Mouse (Mus musculus): ENCODE data around the gene Hectd2. TPM values are rescaled to one million over a fixed set of nuclear protein-coding genes. Genes with fewer than 3 reads are reported as not detected.

Hectd2 gene
- 0.11 and 0.18 TPM in 2 replicates for polyA plus RNA-seq (2012; rRNA removed; ENCODE audit: low replicate concordance)

DNA sequence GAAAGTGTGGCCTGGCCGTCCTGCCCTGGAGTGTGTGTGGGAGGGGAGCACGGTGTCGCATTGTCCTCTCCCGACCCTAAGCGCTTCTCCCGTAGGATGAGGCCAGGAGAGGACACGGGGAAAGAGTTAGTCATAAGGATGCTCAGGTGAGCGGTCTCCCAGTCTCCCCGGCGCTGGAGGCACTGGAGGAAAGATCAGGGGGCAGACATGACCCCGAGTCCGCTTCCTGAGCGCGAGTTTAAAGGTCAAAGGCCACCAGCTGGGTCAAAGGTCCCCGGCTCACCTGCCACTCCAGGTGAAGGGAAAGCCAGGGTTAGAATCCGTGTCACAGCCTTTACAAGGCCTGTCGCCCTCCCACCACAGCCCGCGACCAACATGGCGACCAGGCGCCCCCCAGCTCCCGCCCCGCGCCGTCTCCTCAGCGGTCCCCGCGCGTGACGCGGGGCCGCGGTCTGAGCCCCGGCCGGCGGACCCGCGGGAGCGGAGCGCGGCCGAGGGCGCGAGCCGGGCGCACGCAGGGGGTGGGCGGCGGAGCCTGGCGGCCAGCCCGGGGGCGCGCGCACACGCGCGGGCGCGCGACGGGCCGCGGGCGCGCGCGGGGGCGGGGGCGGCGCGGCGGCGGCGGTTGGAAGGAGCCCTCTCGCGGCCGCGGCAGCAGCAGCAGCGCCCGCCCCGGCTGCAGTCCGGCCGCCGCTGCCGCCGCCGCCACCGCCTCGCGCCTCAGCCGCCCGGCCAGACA is at the start of gene Hectd2:
Gene Hectd2, plus strand, starts transcription at position 594 of the 739 bp plus-strand sequence.

Other genes with a start within 250 kb of the Hectd2 start
- gene Pcgf5, start 206.3 kb upstream of the Hectd2 start, polyA plus RNA-seq (2012; rRNA removed; ENCODE audit: low replicate concordance), result 2.1 and 3.3 TPM in 2 replicates
- gene Ppp1r3c, start 182.0 kb downstream of the Hectd2 start, polyA plus RNA-seq (2012; rRNA removed; ENCODE audit: low replicate concordance), result 0.52 and 1.4 TPM in 2 replicates

All from duodenum, adult 2 months (tissue).